Mouse (Mus musculus): ENCODE measurements around the gene Cyp2b23.
"Not testable (repeated sequence)": the region's sequence is repeated elsewhere in the genome, so short reads cannot be mapped to it uniquely, and the experiment has no call there.

The Cyp2b23 gene

GRCm38 (mm10) chr7:26686337-26686736 lies at the start of gene Cyp2b23:
Cyp2b23 (minus strand) TSS chr7:26686437.
- no peak for DNase-seq (ENCODE audit: low spot score in 2 of 2)

GRCm38 (mm10) chr7:26711061-26711460 lies 24.8 kb upstream of the Cyp2b23 start:
- no peak for DNase-seq (ENCODE audit: low spot score in 2 of 2)

GRCm38 (mm10) chr7:26707061-26707460 lies 20.8 kb upstream of the Cyp2b23 start:
- no peak for DNase-seq (ENCODE audit: low spot score in 2 of 2)

- not testable (repeated sequence) for DNase-seq (ENCODE audit: low spot score in 2 of 2)
Observed at GRCm38 (mm10) chr7:26706191-26706590, 20.0 kb upstream of the Cyp2b23 start.

- no peak for DNase-seq (ENCODE audit: low spot score in 2 of 2)
Observed at GRCm38 (mm10) chr7:26700151-26700550, 13.9 kb upstream of the Cyp2b23 start.

GRCm38 (mm10) chr7:26685713-26686112 lies 524 bp downstream of the Cyp2b23 start:
- no peak for DNase-seq (ENCODE audit: low spot score in 2 of 2)

- DNase-seq (ENCODE audit: low spot score in 2 of 2): not testable (repeated sequence)
Observed at GRCm38 (mm10) chr7:26667466-26667865, 18.8 kb downstream of the Cyp2b23 start.

- DNase-seq (ENCODE audit: low spot score in 2 of 2): no peak
Observed at GRCm38 (mm10) chr7:26666011-26666410, 20.2 kb downstream of the Cyp2b23 start.

GRCm38 (mm10) chr7:26618364-26618763 lies 67.9 kb downstream of the Cyp2b23 start, which contains the start of gene Vmn1r185:
Vmn1r185 (minus strand) TSS chr7:26618464.
- not testable (repeated sequence) for DNase-seq (ENCODE audit: low spot score in 2 of 2)
